Mouse (Mus musculus): ENCODE measurements at regions not wholly inside any gene's neighbourhood (a gene's known extent, or its start where the extent isn't known, plus 50 kb on each side); places are given as distances from the start of the nearest gene placed in this dataset.

- Histone ChIP-seq H3K27me3 (ENCODE audit: control insufficient read depth, insufficient read depth, low read length) (no peaks in the 10 kb centered on the region), H3K4me3 (replicated peaks; ENCODE audit: low read depth, low read length) (no peak overlapping the region), H3K36me3 (ENCODE audit: control insufficient read depth, insufficient read depth, low read length) (no peaks in the 10 kb centered on the region), H3K4me2 (ENCODE audit: low read length) (no peak overlapping the region), H3K4me1 (ENCODE audit: control insufficient read depth, insufficient read depth, low read length) (no peaks in the 10 kb centered on the region), H3K9me3 (ENCODE audit: control insufficient read depth, low read length) (no peaks in the 10 kb centered on the region), H3K9ac (replicated peaks; ENCODE audit: low read length) (no peak overlapping the region), H3K27ac (replicated peaks; ENCODE audit: low read depth, low read length) (no peak overlapping the region)
- WGBS = 86% methylated on average over 3 of the region's 3 CpGs
- no peak for ATAC-seq (ENCODE audit: low FRiP score, low TSS enrichment)
- DNase-seq = no peak
Observed at GRCm38 (mm10) chr12:9460193-9460592, 109.7 kb upstream of the Osr1 start.

GRCm38 (mm10) chr12:9469655-9470470 lies 100.1 kb upstream of the Osr1 start:
- DNase-seq (no peak), ATAC-seq (ENCODE audit: low FRiP score, low TSS enrichment) (no peak)
- no peak overlapping the region for H3K4me2 ChIP-seq (ENCODE audit: low read length)
- no peaks in the 10 kb centered on the region for H3K9me3 ChIP-seq (ENCODE audit: control insufficient read depth, low read length)
- WGBS = 88% methylated on average over 3 of the region's 3 CpGs
- no peak overlapping the region for H3K27ac ChIP-seq (replicated peaks; ENCODE audit: low read depth, low read length)
- H3K27me3 ChIP-seq (ENCODE audit: control insufficient read depth, insufficient read depth, low read length) = no peaks in the 10 kb centered on the region
- no peak overlapping the region for H3K4me3 ChIP-seq (replicated peaks; ENCODE audit: low read depth, low read length)
- no peaks in the 10 kb centered on the region for H3K4me1 ChIP-seq (ENCODE audit: control insufficient read depth, insufficient read depth, low read length)
- H3K9ac ChIP-seq (replicated peaks; ENCODE audit: low read length) = no peak overlapping the region
- no peaks in the 10 kb centered on the region for H3K36me3 ChIP-seq (ENCODE audit: control insufficient read depth, insufficient read depth, low read length)

GRCm38 (mm10) chr12:9475836-9476235 lies 94.1 kb upstream of the Osr1 start:
- Histone ChIP-seq H3K27me3 (ENCODE audit: control insufficient read depth, insufficient read depth, low read length) (no peaks in the 10 kb centered on the region), H3K36me3 (ENCODE audit: control insufficient read depth, insufficient read depth, low read length) (no peaks in the 10 kb centered on the region), H3K9ac (replicated peaks; ENCODE audit: low read length) (no peak overlapping the region), H3K9me3 (ENCODE audit: control insufficient read depth, low read length) (no peaks in the 10 kb centered on the region), H3K4me2 (ENCODE audit: low read length) (no peak overlapping the region), H3K4me3 (replicated peaks; ENCODE audit: low read depth, low read length) (no peak overlapping the region), H3K4me1 (ENCODE audit: control insufficient read depth, insufficient read depth, low read length) (no peaks in the 10 kb centered on the region), H3K27ac (replicated peaks; ENCODE audit: low read depth, low read length) (no peak overlapping the region)
- ATAC-seq (ENCODE audit: low FRiP score, low TSS enrichment) (no peak), DNase-seq (no peak)
- 86% methylated on average over 2 of the region's 2 CpGs for WGBS

- H3K4me3 ChIP-seq (replicated peaks; ENCODE audit: low read depth, low read length) = no peak overlapping the region
- H3K36me3 ChIP-seq (ENCODE audit: control insufficient read depth, insufficient read depth, low read length) = no peaks in the 10 kb centered on the region
- DNase-seq (no peak), ATAC-seq (ENCODE audit: low FRiP score, low TSS enrichment) (0 out of 2 replicates have a peak, but pooled peaks have one; percentile 17)
- WGBS = 62% methylated on average over 1 of the region's 1 CpGs
- no peaks in the 10 kb centered on the region for H3K27me3 ChIP-seq (ENCODE audit: control insufficient read depth, insufficient read depth, low read length)
- no peaks in the 10 kb centered on the region for H3K4me1 ChIP-seq (ENCODE audit: control insufficient read depth, insufficient read depth, low read length)
- no peaks in the 10 kb centered on the region for H3K9me3 ChIP-seq (ENCODE audit: control insufficient read depth, low read length)
- no peak overlapping the region for H3K9ac ChIP-seq (replicated peaks; ENCODE audit: low read length)
- H3K4me2 ChIP-seq (ENCODE audit: low read length) = no peak overlapping the region
- H3K27ac ChIP-seq (replicated peaks; ENCODE audit: low read depth, low read length) = no peak overlapping the region
Observed at GRCm38 (mm10) chr12:9478201-9478600, 91.7 kb upstream of the Osr1 start.

GRCm38 (mm10) chr12:9487674-9488413 lies 82.1 kb upstream of the Osr1 start:
- H3K4me3 ChIP-seq (replicated peaks; ENCODE audit: low read depth, low read length) = no peak overlapping the region
- H3K4me2 ChIP-seq (ENCODE audit: low read length) = no peak overlapping the region
- DNase-seq (no peak), ATAC-seq (ENCODE audit: low FRiP score, low TSS enrichment) (no peak)
- H3K27ac ChIP-seq (replicated peaks; ENCODE audit: low read depth, low read length) = no peak overlapping the region
- H3K9me3 ChIP-seq (ENCODE audit: control insufficient read depth, low read length) = no peaks in the 10 kb centered on the region
- no peak overlapping the region for H3K9ac ChIP-seq (replicated peaks; ENCODE audit: low read length)
- no peaks in the 10 kb centered on the region for H3K4me1 ChIP-seq (ENCODE audit: control insufficient read depth, insufficient read depth, low read length)
- no peaks in the 10 kb centered on the region for H3K36me3 ChIP-seq (ENCODE audit: control insufficient read depth, insufficient read depth, low read length)
- WGBS = 76% methylated on average over 8 of the region's 8 CpGs
- no peaks in the 10 kb centered on the region for H3K27me3 ChIP-seq (ENCODE audit: control insufficient read depth, insufficient read depth, low read length)

- no peak overlapping the region for H3K9ac ChIP-seq (replicated peaks; ENCODE audit: low read length)
- no peak for ATAC-seq (ENCODE audit: low FRiP score, low TSS enrichment)
- H3K4me2 ChIP-seq (ENCODE audit: low read length) = no peak overlapping the region
- H3K9me3 ChIP-seq (ENCODE audit: control insufficient read depth, low read length) = no peaks in the 10 kb centered on the region
- no peak overlapping the region for H3K27ac ChIP-seq (replicated peaks; ENCODE audit: low read depth, low read length)
- no peaks in the 10 kb centered on the region for H3K27me3 ChIP-seq (ENCODE audit: control insufficient read depth, insufficient read depth, low read length)
- WGBS = 67% methylated on average over 5 of the region's 5 CpGs
- no peak for DNase-seq
- H3K4me3 ChIP-seq (replicated peaks; ENCODE audit: low read depth, low read length) = no peak overlapping the region
- H3K36me3 ChIP-seq (ENCODE audit: control insufficient read depth, insufficient read depth, low read length) = no peaks in the 10 kb centered on the region
- no peaks in the 10 kb centered on the region for H3K4me1 ChIP-seq (ENCODE audit: control insufficient read depth, insufficient read depth, low read length)
Observed at GRCm38 (mm10) chr12:9513926-9514325, 56.0 kb upstream of the Osr1 start.

- 85% methylated on average over 7 of the region's 7 CpGs for WGBS
Observed at GRCm38 (mm10) chr12:9518782-9519181, 51.1 kb upstream of the Osr1 start.

GRCm38 (mm10) chr12:9519346-9519745 lies 50.6 kb upstream of the Osr1 start:
- H3K27ac ChIP-seq (replicated peaks; ENCODE audit: low read depth, low read length) = no peak overlapping the region
- ATAC-seq (ENCODE audit: low FRiP score, low TSS enrichment) (no peak), DNase-seq (peak; percentile 1)
- H3K9me3 ChIP-seq (ENCODE audit: control insufficient read depth, low read length) = no peaks in the 10 kb centered on the region
- no peaks in the 10 kb centered on the region for H3K27me3 ChIP-seq (ENCODE audit: control insufficient read depth, insufficient read depth, low read length)
- no peak overlapping the region for H3K9ac ChIP-seq (replicated peaks; ENCODE audit: low read length)
- no peak overlapping the region for H3K4me3 ChIP-seq (replicated peaks; ENCODE audit: low read depth, low read length)
- H3K4me2 ChIP-seq (ENCODE audit: low read length) = no peak overlapping the region
- no peaks in the 10 kb centered on the region for H3K4me1 ChIP-seq (ENCODE audit: control insufficient read depth, insufficient read depth, low read length)
- 81% methylated on average over 3 of the region's 3 CpGs for WGBS
- no peaks in the 10 kb centered on the region for H3K36me3 ChIP-seq (ENCODE audit: control insufficient read depth, insufficient read depth, low read length)

More at GRCm38 (mm10) chr12:9518782-9519181, 51.1 kb upstream of the Osr1 start:
- H3K4me2 ChIP-seq (ENCODE audit: low read length) = no peak overlapping the region
- H3K9me3 ChIP-seq (ENCODE audit: control insufficient read depth, low read length) = no peaks in the 10 kb centered on the region
- DNase-seq = peak; percentile 6
- H3K4me1 ChIP-seq (ENCODE audit: control insufficient read depth, insufficient read depth, low read length) = no peaks in the 10 kb centered on the region
- H3K27ac ChIP-seq (replicated peaks; ENCODE audit: low read depth, low read length) = no peak overlapping the region
- peak; percentile 12; the same call in 1 of the 2 replicates for ATAC-seq (ENCODE audit: low FRiP score, low TSS enrichment)
- no peak overlapping the region for H3K9ac ChIP-seq (replicated peaks; ENCODE audit: low read length)
- H3K4me3 ChIP-seq (replicated peaks; ENCODE audit: low read depth, low read length) = no peak overlapping the region
- no peaks in the 10 kb centered on the region for H3K27me3 ChIP-seq (ENCODE audit: control insufficient read depth, insufficient read depth, low read length)
- H3K36me3 ChIP-seq (ENCODE audit: control insufficient read depth, insufficient read depth, low read length) = no peaks in the 10 kb centered on the region

All from midbrain, embryonic 14.5 days (tissue).